Mouse (Mus musculus) hindbrain, embryonic 12.5 days (tissue): ENCODE measurements around the gene Plppr3. TPM values are rescaled to one million over a fixed set of nuclear protein-coding genes. Genes with fewer than 3 reads are reported as not detected.

Experiments
- ATAC-seq: fragments of 200-750 bp; cut with Nextera tagmentation; 2 replicates; pipeline ENCODE4 v1.8.0; 2017; ENCODE audit warnings: moderate TSS enrichment; ENCODE audit not compliant: low FRiP score
- H3K27ac ChIP-seq: fragments of 300-500 bp; sonication (generic); 2 replicates; pipeline ENCODE4 v1.5.1; 2016; ENCODE audit warnings: mild to moderate bottlenecking
- H3K27me3 ChIP-seq: fragments of 300-500 bp; sonication (generic); 2 replicates; pipeline ENCODE4 v1.6.1; 2016; ENCODE audit warnings: mild to moderate bottlenecking
- H3K36me3 ChIP-seq: fragments of 300-500 bp; sonication (generic); 2 replicates; pipeline ENCODE4 v1.6.1; 2016; ENCODE audit warnings: mild to moderate bottlenecking
- H3K4me1 ChIP-seq: fragments of 300-500 bp; sonication (generic); 2 replicates; pipeline ENCODE4 v1.6.1; 2016
- H3K4me2 ChIP-seq: fragments of 300-500 bp; sonication (generic); replicated peaks from 2 replicates; pipeline ENCODE4 v1.6.1; 2016; ENCODE audit warnings: mild to moderate bottlenecking
- H3K4me3 ChIP-seq: fragments of 300-500 bp; sonication (generic); 2 replicates; pipeline ENCODE4 v1.5.1; 2016; ENCODE audit warnings: mild to moderate bottlenecking
- H3K9ac ChIP-seq: fragments of 300-500 bp; sonication (generic); 2 replicates; pipeline ENCODE4 v1.6.1; 2016; ENCODE audit warnings: mild to moderate bottlenecking, moderate library complexity
- H3K9me3 ChIP-seq: fragments of 300-500 bp; sonication (generic); replicated peaks from 2 replicates; pipeline ENCODE4 v1.6.1; 2016; ENCODE audit warnings: mild to moderate bottlenecking
- WGBS: fragments of 180-500 bp; shearing (Covaris S2); methylation state at CpG from one replicate; pipeline ENCODE4 v1.1.7; 2016; 5-methylcytosine and 5-hydroxymethylcytosine counted together
- polyA plus RNA-seq: library from polyadenylated mRNA; unstranded; fragments of >200 nt; fragmentation: Nextera tagmentation; extraction: Ambion mirVana; gene quantifications from 2 replicates; pipeline ENCODE4 v1.2.1, GENCODE M21; 2016

The Plppr3 gene
- polyA plus RNA-seq, 1 experiment from 2014 or later: 289 TPM

DNA sequence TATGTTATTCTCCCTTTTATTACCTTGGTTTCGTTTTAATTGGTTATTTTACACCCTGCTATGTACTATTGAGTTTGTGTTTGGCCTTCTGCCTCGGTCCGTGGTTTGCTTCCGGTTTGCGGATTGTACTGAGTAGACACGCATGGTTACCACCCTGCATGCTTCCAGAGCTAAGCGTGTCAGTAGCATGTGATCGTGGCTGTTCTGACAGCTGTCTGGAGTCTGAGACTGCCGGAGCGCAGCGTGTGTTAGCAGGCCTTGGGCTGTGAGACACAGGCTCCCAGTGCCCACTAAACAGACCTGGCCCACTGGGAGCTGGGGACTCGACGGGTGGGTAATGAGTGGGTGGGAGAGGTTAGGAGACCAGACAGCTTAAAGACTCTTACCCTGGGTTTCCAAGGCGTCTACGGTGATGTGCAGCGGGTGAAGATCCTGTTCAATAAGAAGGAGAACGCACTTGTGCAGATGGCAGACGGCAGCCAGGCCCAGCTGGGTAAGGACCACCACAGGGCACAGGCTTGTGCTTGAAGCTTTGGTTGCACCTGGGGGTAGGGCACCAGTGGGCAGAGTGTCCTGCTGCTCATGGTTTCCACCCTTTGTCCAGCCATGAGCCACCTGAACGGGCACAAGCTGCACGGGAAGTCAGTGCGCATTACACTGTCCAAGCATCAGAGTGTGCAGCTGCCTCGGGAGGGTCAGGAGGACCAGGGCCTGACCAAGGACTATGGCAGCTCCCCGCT, 12.2 kb downstream of the Plppr3 start:
- no peak overlapping the region for H3K9ac ChIP-seq
- H3K9me3 ChIP-seq: no peaks in the 10 kb centered on the region
- no peak overlapping the region for H3K4me3 ChIP-seq
- WGBS: 87% methylated on average over 23 of the region's 23 CpGs
- 0 out of 2 replicates have a peak overlapping the region, but pooled peaks have one; percentile 4 for H3K27ac ChIP-seq
- H3K36me3 ChIP-seq: peaks cover 92% of the 10 kb centered on the region
- H3K4me1 ChIP-seq: peaks cover 30% of the 10 kb centered on the region
- ATAC-seq: no peak
- no peaks in the 10 kb centered on the region for H3K27me3 ChIP-seq
- no peak overlapping the region for H3K4me2 ChIP-seq

- Histone ChIP-seq H3K4me2 (no peak overlapping the region), H3K27me3 (no peaks in the 10 kb centered on the region), H3K27ac (no peak overlapping the region), H3K9ac (no peak overlapping the region), H3K4me3 (no peak overlapping the region), H3K9me3 (no peaks in the 10 kb centered on the region), H3K4me1 (peaks cover 33% of the 10 kb centered on the region), H3K36me3 (peaks cover 92% of the 10 kb centered on the region)
- WGBS: 83% methylated on average over 25 of the region's 25 CpGs
- no peak for ATAC-seq
Measured at GRCm38 (mm10) chr10:79861230-79862048, 13.0 kb downstream of the Plppr3 start.

- WGBS: 93% methylated on average over 26 of the region's 26 CpGs
- peaks cover 40% of the 10 kb centered on the region for H3K4me1 ChIP-seq
- no peak overlapping the region for H3K4me3 ChIP-seq
Measured at GRCm38 (mm10) chr10:79860079-79860911, 14.1 kb downstream of the Plppr3 start.

DNA sequence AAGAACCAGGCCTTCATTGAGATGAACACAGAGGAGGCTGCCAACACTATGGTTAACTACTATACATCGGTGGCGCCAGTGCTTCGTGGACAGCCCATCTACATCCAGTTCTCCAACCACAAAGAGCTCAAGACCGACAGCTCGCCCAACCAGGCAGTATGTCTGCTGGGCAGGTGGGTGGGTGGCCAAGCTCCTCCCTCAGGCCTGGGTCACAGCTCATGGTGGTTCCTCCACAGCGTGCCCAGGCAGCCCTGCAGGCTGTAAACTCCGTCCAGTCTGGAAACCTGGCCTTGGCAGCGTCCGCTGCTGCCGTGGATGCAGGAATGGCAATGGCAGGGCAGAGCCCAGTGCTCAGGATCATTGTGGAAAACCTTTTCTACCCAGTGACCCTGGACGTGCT, 15.3 kb downstream of the Plppr3 start:
- no peaks in the 10 kb centered on the region for H3K27me3 ChIP-seq
- H3K4me1 ChIP-seq: peaks cover 40% of the 10 kb centered on the region
- H3K36me3 ChIP-seq: peaks cover 69% of the 10 kb centered on the region
- no peak for ATAC-seq
- H3K27ac ChIP-seq: no peak overlapping the region
- WGBS: 88% methylated on average over 11 of the region's 11 CpGs
- no peak overlapping the region for H3K4me2 ChIP-seq
- no peak overlapping the region for H3K9ac ChIP-seq
- no peaks in the 10 kb centered on the region for H3K9me3 ChIP-seq
- H3K4me3 ChIP-seq: no peak overlapping the region

More at GRCm38 (mm10) chr10:79860079-79860911, 14.1 kb downstream of the Plppr3 start:
- Histone ChIP-seq H3K36me3 (peaks cover 80% of the 10 kb centered on the region), H3K27ac (no peak overlapping the region), H3K9me3 (no peaks in the 10 kb centered on the region), H3K9ac (no peak overlapping the region), H3K27me3 (no peaks in the 10 kb centered on the region), H3K4me2 (no peak overlapping the region)
- ATAC-seq: no peak

DNA sequence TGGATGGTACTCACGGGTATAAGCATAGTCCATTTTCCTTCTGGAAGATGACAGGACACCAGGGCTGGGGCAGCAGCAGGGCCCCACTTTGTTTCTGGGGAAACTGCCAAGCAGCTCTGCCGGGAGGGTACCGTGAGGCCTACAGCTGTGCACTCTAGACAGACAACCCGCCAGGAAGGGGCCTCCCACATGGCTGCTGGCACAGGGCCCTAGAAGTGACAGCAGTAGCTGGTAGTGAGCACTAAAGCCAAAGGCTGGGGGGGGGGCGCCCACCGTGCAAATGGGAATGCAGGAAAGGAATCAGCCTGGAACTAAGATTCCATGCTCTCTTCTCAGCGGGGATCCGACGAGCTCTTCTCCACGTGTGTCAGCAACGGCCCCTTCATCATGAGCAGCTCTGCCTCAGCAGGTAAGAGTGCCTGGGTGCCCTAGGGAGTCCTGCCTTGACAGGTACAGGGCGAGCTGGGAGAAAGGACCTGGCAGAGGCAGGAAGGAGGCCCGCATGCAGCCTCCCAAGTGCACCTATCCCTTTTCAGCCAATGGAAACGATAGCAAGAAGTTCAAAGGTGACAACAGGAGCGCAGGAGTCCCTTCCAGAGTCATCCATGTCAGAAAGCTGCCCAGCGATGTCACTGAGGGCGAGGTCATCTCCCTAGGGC, 15.9 kb downstream of the Plppr3 start:
- ATAC-seq: no peak
- Histone ChIP-seq H3K9ac (peak overlapping the region; percentile 98; the same call in 1 of the 2 replicates), H3K4me1 (peaks cover 40% of the 10 kb centered on the region), H3K4me2 (peak overlapping the region; percentile 99), H3K4me3 (peak overlapping the region; percentile 98; the same call in 1 of the 2 replicates), H3K27me3 (no peaks in the 10 kb centered on the region), H3K27ac (peak overlapping the region; percentile 63), H3K36me3 (peaks cover 68% of the 10 kb centered on the region), H3K9me3 (no peaks in the 10 kb centered on the region)
- 55% methylated on average over 17 of the region's 17 CpGs for WGBS

GRCm38 (mm10) chr10:79857894-79858293, 16.5 kb downstream of the Plppr3 start:
- H3K4me3 ChIP-seq: peak overlapping the region; percentile 98
- H3K4me1 ChIP-seq: peaks cover 46% of the 10 kb centered on the region
- peak overlapping the region; percentile 98; the same call in 1 of the 2 replicates for H3K9ac ChIP-seq
- peaks cover 62% of the 10 kb centered on the region for H3K36me3 ChIP-seq
- H3K4me2 ChIP-seq: peak overlapping the region; percentile 99
- ATAC-seq: no peak
- no peaks in the 10 kb centered on the region for H3K27me3 ChIP-seq
- H3K9me3 ChIP-seq: no peaks in the 10 kb centered on the region
- WGBS: 90% methylated on average over 2 of the region's 2 CpGs
- peak overlapping the region; percentile 63 for H3K27ac ChIP-seq

- Histone ChIP-seq H3K9ac (peak overlapping the region; percentile 98), H3K27ac (peak overlapping the region; percentile 63), H3K27me3 (no peaks in the 10 kb centered on the region), H3K4me2 (peak overlapping the region; percentile 99), H3K9me3 (no peaks in the 10 kb centered on the region), H3K4me1 (peaks cover 50% of the 10 kb centered on the region), H3K36me3 (peaks cover 57% of the 10 kb centered on the region), H3K4me3 (peak overlapping the region; percentile 98)
- 30% methylated on average over 4 of the region's 4 CpGs for WGBS
- no peak for ATAC-seq
Measured at GRCm38 (mm10) chr10:79857452-79857811, 17.0 kb downstream of the Plppr3 start.

GRCm38 (mm10) chr10:79856704-79857451, 17.6 kb downstream of the Plppr3 start:
- peaks cover 56% of the 10 kb centered on the region for H3K4me1 ChIP-seq
- H3K9ac ChIP-seq: peak overlapping the region; percentile 98
- peak overlapping the region; percentile 100; the same call in 1 of the 2 replicates for H3K27ac ChIP-seq
- no peaks in the 10 kb centered on the region for H3K9me3 ChIP-seq
- H3K27me3 ChIP-seq: no peaks in the 10 kb centered on the region
- H3K4me3 ChIP-seq: peak overlapping the region; percentile 98
- ATAC-seq: no peak
- H3K36me3 ChIP-seq: peaks cover 52% of the 10 kb centered on the region
- peak overlapping the region; percentile 99 for H3K4me2 ChIP-seq
- 64% methylated on average over 7 of the region's 7 CpGs for WGBS

DNA sequence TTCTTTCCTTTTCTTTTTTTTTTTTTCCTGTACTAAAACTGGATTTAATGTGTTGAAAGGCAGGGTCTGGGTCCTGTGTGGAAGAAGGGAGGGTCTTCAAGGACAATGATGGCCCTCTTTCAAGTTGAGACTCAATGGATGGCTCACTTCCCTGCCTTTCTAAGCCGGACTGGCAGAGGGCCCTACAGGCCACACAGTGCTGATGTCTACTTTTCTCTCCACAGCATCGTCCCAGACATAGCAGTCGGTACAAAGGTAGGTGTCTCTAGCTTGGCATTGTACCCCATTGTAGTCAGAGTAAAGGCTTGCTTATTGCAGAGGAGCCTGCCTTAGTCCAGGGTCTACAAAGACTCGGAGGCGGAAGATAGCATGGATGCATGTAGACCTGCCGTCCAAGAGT, 18.2 kb downstream of the Plppr3 start:
- WGBS: 56% methylated on average over 6 of the region's 6 CpGs
- Histone ChIP-seq H3K4me1 (peaks cover 62% of the 10 kb centered on the region), H3K27ac (peak overlapping the region; percentile 100; the same call in 1 of the 2 replicates)

GRCm38 (mm10) chr10:79855558-79856184, 18.8 kb downstream of the Plppr3 start:
- Histone ChIP-seq H3K4me2 (peak overlapping the region; percentile 99), H3K4me3 (peak overlapping the region; percentile 98), H3K36me3 (peaks cover 40% of the 10 kb centered on the region), H3K4me1 (peaks cover 63% of the 10 kb centered on the region), H3K9me3 (no peaks in the 10 kb centered on the region), H3K27ac (peak overlapping the region; percentile 100), H3K27me3 (no peaks in the 10 kb centered on the region), H3K9ac (peak overlapping the region; percentile 98)
- ATAC-seq: no peak
- WGBS: 7% methylated on average over 10 of the region's 10 CpGs

More for the DNA sequence above, 18.2 kb downstream of the Plppr3 start:
- peak overlapping the region; percentile 99 for H3K4me2 ChIP-seq
- peak overlapping the region; percentile 98 for H3K9ac ChIP-seq
- H3K36me3 ChIP-seq: peaks cover 46% of the 10 kb centered on the region
- H3K4me3 ChIP-seq: peak overlapping the region; percentile 98
- ATAC-seq: no peak
- no peaks in the 10 kb centered on the region for H3K27me3 ChIP-seq
- H3K9me3 ChIP-seq: no peaks in the 10 kb centered on the region
